Mouse (Mus musculus) ES-Bruce4 (cell line): Measurements from ENCODE around the gene Wnt7b.

ENCODE experiments used
- CTCF ChIP-seq: IDR thresholded peaks from one replicate; pipeline ENCODE4 v1.8.1; 2011; ENCODE audit warnings: low read depth, low read length
- POLR2A ChIP-seq: IDR thresholded peaks from one replicate; pipeline ENCODE4 v1.8.1; 2011; ENCODE audit warnings: low read length; ENCODE audit not compliant: insufficient read depth

DNA sequence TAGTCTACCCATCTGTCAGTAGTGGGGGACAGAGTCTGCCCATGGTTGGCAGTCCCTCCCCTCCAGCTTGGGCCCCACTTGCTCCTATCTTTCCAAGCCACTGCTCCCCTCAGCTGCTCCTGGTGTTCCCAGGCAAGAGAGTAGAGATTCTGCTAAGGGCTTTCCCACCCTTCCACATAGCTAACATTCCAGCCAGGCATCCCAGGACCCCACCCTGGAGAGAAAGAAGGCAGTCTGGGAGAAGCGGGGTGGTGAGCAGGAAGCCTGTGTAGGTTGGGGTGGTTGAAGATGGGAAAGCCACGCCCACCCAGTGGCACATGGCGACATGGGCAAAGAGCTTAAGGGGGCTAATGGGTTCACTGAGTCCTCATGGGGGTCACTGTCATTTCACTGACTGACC lies 13.9 kb downstream of the Wnt7b start:
- TF ChIP-seq CTCF (no peak), POLR2A (no peak)
